In genomic region chr6:41775721-41776120, GRCm38 (mm10) we compare ENCODE assay signal across 17 mouse cellular contexts. TPM values are rescaled to one million over a fixed set of nuclear protein-coding genes. Genes with fewer than 3 reads are reported as not detected.
DNase-seq lines count a peak whose midpoint lies in the region; ATAC-seq lines count a peak whose summit lies in the region.
"Had no signal": no experiment of that assay in that cellular context is flagged by ENCODE, and none has a peak within 500 bp of the region (broad histone marks: within the 10 kb centered on the region; RNA-seq: fewer than 3 reads in every experiment).

No protein-coding gene starts in this region.

- H3K36me3 ChIP-seq in forebrain, embryonic 14.5 days (ENCODE audit: control insufficient read depth, insufficient read depth, low read length), result no peaks in the 10 kb centered on the region
- H3K36me3 ChIP-seq in forebrain, embryonic 12.5 days (replicated peaks), result no peaks in the 10 kb centered on the region
- no peaks in the 10 kb centered on the region for H3K36me3 ChIP-seq in midbrain, embryonic 13.5 days
- H3K36me3 ChIP-seq: heart, embryonic 10.5 days; intestine, embryonic 15.5 days; lung, embryonic 15.5 days had no signal

- no peak overlapping the region for H3K4me2 ChIP-seq in forebrain, embryonic 14.5 days (ENCODE audit: low read length)
- H3K4me2 ChIP-seq in forebrain, embryonic 12.5 days, result no peak overlapping the region
- no peak overlapping the region for H3K4me2 ChIP-seq in midbrain, embryonic 13.5 days (replicated peaks)
- H3K4me2 ChIP-seq: intestine, embryonic 15.5 days; lung, embryonic 15.5 days had no signal

- peak; percentile 72 for DNase-seq in forebrain, embryonic 14.5 days (ENCODE audit: low spot score)
- peak; percentile 80 to 87 for DNase-seq in frontal cortex, adult 2 months (ENCODE audit: extremely low spot score in 1 of 2, low spot score in 1 of 2)
- peak; percentile 63 for DNase-seq in left cerebral cortex, adult 11 months (ENCODE audit: low spot score)
- peak; percentile 86 to 92 for DNase-seq in right cerebral cortex, postnatal 10 days (ENCODE audit: low spot score in 2 of 2)
- DNase-seq in embryo, embryonic 11 days, result no peak
- DNase-seq in urinary bladder, postnatal 10 days (ENCODE audit: low spot score), result no peak
- DNase-seq: adrenal gland, postnatal 36 days; cerebellum, adult 8-10 months; kidney, postnatal 25 days; liver; thymus, postnatal 25 days had no signal

- no peak overlapping the region for H3K27ac ChIP-seq in forebrain, embryonic 14.5 days (ENCODE audit: low read depth, low read length)
- no peak overlapping the region for H3K27ac ChIP-seq in forebrain, embryonic 12.5 days
- H3K27ac ChIP-seq in midbrain, embryonic 13.5 days, result no peak overlapping the region
- H3K27ac ChIP-seq: heart, embryonic 10.5 days; intestine, embryonic 15.5 days; lung, embryonic 15.5 days had no signal

- H3K9ac ChIP-seq in forebrain, embryonic 14.5 days (ENCODE audit: low read length), result no peak overlapping the region
- H3K9ac ChIP-seq in forebrain, embryonic 12.5 days, result no peak overlapping the region
- no peak overlapping the region for H3K9ac ChIP-seq in midbrain, embryonic 13.5 days (replicated peaks)
- H3K9ac ChIP-seq: intestine, embryonic 15.5 days; lung, embryonic 15.5 days had no signal

- H3K4me3 ChIP-seq in forebrain, embryonic 14.5 days (ENCODE audit: low read depth, low read length), result no peak overlapping the region
- no peak overlapping the region for H3K4me3 ChIP-seq in forebrain, embryonic 12.5 days (replicated peaks)
- no peak overlapping the region for H3K4me3 ChIP-seq in midbrain, embryonic 13.5 days (replicated peaks)
- H3K4me3 ChIP-seq: heart, embryonic 10.5 days; intestine, embryonic 15.5 days; lung, embryonic 15.5 days had no signal

- WGBS in forebrain, embryonic 14.5 days, result 72% methylated on average over 6 of the region's 6 CpGs
- WGBS in forebrain, embryonic 12.5 days, result 84% methylated on average over 6 of the region's 6 CpGs
- 83% methylated on average over 6 of the region's 6 CpGs for WGBS in midbrain, embryonic 13.5 days

- H3K27me3 ChIP-seq in forebrain, embryonic 14.5 days (replicated peaks; ENCODE audit: control insufficient read depth, insufficient read depth, low read length), result no peaks in the 10 kb centered on the region
- H3K27me3 ChIP-seq in forebrain, embryonic 12.5 days, result no peaks in the 10 kb centered on the region
- no peaks in the 10 kb centered on the region for H3K27me3 ChIP-seq in midbrain, embryonic 13.5 days
- H3K27me3 ChIP-seq: intestine, embryonic 15.5 days; lung, embryonic 15.5 days had no signal

- peak; percentile 69; the same call in 1 of the 2 replicates for ATAC-seq in forebrain, embryonic 14.5 days
- no peak for ATAC-seq in forebrain, embryonic 12.5 days (ENCODE audit: low FRiP score)
- no peak for ATAC-seq in midbrain, embryonic 13.5 days
- ATAC-seq: intestine, embryonic 15.5 days had no signal

- no peaks in the 10 kb centered on the region for H3K9me3 ChIP-seq in forebrain, embryonic 14.5 days (replicated peaks; ENCODE audit: control insufficient read depth, low read length)
- no peaks in the 10 kb centered on the region for H3K9me3 ChIP-seq in forebrain, embryonic 12.5 days
- no peaks in the 10 kb centered on the region for H3K9me3 ChIP-seq in midbrain, embryonic 13.5 days
- H3K9me3 ChIP-seq: heart, embryonic 10.5 days; intestine, embryonic 15.5 days; lung, embryonic 15.5 days had no signal

- no peaks in the 10 kb centered on the region for H3K4me1 ChIP-seq in forebrain, embryonic 14.5 days (ENCODE audit: control insufficient read depth, insufficient read depth, low read length)
- no peaks in the 10 kb centered on the region for H3K4me1 ChIP-seq in forebrain, embryonic 12.5 days
- H3K4me1 ChIP-seq in midbrain, embryonic 13.5 days (replicated peaks), result no peaks in the 10 kb centered on the region
- H3K4me1 ChIP-seq: heart, embryonic 10.5 days; intestine, embryonic 15.5 days; lung, embryonic 15.5 days had no signal

RNA-seq across cellular contexts. Expression of gene Olfr459, which starts 0.7 kb away (rescaled TPM):
- polyA plus RNA-seq in forebrain, embryonic 14.5 days (2014; fragmentation: Nextera tagmentation; extraction: Ambion mirVana), result not detected in 2 replicates
- polyA plus RNA-seq in forebrain, embryonic 12.5 days (2016; fragmentation: Nextera tagmentation; extraction: Ambion mirVana), result not detected in 2 replicates
- not detected in 2 replicates for polyA plus RNA-seq in frontal cortex, adult 2 months (2012; rRNA removed)
- polyA plus RNA-seq in midbrain, embryonic 13.5 days (2015; fragmentation: Nextera tagmentation; extraction: Ambion mirVana), result not detected in 2 replicates
- polyA plus RNA-seq: embryonic facial prominence, embryonic 11.5 days; heart, embryonic 10.5 days; intestine, embryonic 15.5 days; lung, embryonic 15.5 days had no signal

Comparison
In these comparisons a context has a peak if more than half of its experiments do, and no peak if none do; other contexts are left out.
1. DNase-seq: peak in forebrain, embryonic 14.5 days (single experiment), frontal cortex, adult 2 months (2 of 2), left cerebral cortex, adult 11 months (single experiment) and right cerebral cortex, postnatal 10 days (2 of 2); none in embryo, embryonic 11 days (single experiment) and urinary bladder, postnatal 10 days (single experiment).